Comparison of ENCODE assay signal across 9 mouse cellular contexts in the genomic region with DNA sequence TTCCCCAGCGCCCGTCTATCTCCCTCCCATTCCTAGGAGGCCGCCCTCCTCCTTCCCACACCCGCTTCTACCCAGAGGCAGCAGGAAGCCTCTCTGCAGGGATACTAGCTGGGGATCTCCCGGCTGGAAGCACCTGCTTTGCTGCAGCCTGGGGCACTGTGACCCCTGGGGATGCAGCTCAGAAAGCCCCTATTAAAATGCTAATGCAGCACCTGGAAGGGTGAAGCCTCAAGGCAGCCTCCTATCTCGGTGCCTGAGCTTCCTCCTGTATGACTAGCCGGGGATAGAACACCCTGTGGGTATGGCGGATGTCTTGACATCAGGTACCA.
DNase-seq lines count a peak whose midpoint lies in the region; ATAC-seq lines count a peak whose summit lies in the region.
"Had no signal": no experiment of that assay in that cellular context is flagged by ENCODE, and none has a peak within 500 bp of the region (broad histone marks: within the 10 kb centered on the region; RNA-seq: fewer than 3 reads in every experiment).

No protein-coding gene starts in this region.

- H3K27ac ChIP-seq in embryonic facial prominence, embryonic 10.5 days (replicated peaks), result peak overlapping the region; percentile 75
- peak overlapping the region; percentile 33; the same call in 1 of the 2 replicates for H3K27ac ChIP-seq in intestine, embryonic 14.5 days (ENCODE audit: low read depth)
- H3K27ac ChIP-seq in midbrain, embryonic 16.5 days (ENCODE audit: low read length), result no peak overlapping the region

- peaks cover 25% of the 10 kb centered on the region for H3K4me1 ChIP-seq in embryonic facial prominence, embryonic 10.5 days
- peaks cover 16% of the 10 kb centered on the region for H3K4me1 ChIP-seq in intestine, embryonic 14.5 days (replicated peaks; ENCODE audit: control insufficient read depth, insufficient read depth, low read length)
- H3K4me1 ChIP-seq in midbrain, embryonic 16.5 days (ENCODE audit: control insufficient read depth, insufficient read depth, low read length), result peaks cover 13% of the 10 kb centered on the region

- 24% methylated on average over 8 of the region's 8 CpGs for WGBS in embryonic facial prominence, embryonic 10.5 days
- WGBS in intestine, embryonic 14.5 days, result 39% methylated on average over 8 of the region's 8 CpGs
- WGBS in midbrain, embryonic 16.5 days, result 22% methylated on average over 8 of the region's 8 CpGs

- H3K4me2 ChIP-seq in intestine, embryonic 14.5 days (ENCODE audit: low read length), result peak overlapping the region; percentile 34
- 0 out of 2 replicates have a peak overlapping the region, but pooled peaks have one; percentile 31 for H3K4me2 ChIP-seq in midbrain, embryonic 16.5 days (ENCODE audit: low read length)

- H3K27me3 ChIP-seq in embryonic facial prominence, embryonic 10.5 days (replicated peaks; ENCODE audit: low read depth, poor library complexity, severe bottlenecking), result peaks cover 4% of the 10 kb centered on the region; the same call in 1 of the 2 replicates
- H3K27me3 ChIP-seq in intestine, embryonic 14.5 days (replicated peaks; ENCODE audit: control insufficient read depth, insufficient read depth, low read length), result no peaks in the 10 kb centered on the region
- no peaks in the 10 kb centered on the region for H3K27me3 ChIP-seq in midbrain, embryonic 16.5 days (ENCODE audit: control insufficient read depth, insufficient read depth, low read depth, low read length)

- DNase-seq in kidney, postnatal 14 days, result peak; percentile 12
- DNase-seq in kidney, postnatal 36 days, result no peak
- DNase-seq in embryonic facial prominence, embryonic 10.5 days (ENCODE audit: low spot score), result peak; percentile 27
- DNase-seq in intestine, embryonic 14.5 days (ENCODE audit: low spot score), result no peak
- no peak for DNase-seq in c-Kit-positive CD71-positive TER-119-positive erythroid progenitor cells, embryonic 14.5 days (ENCODE audit: low spot score)
- no peak for DNase-seq in gastrocnemius, adult 8-10 months (ENCODE audit: low spot score in 2 of 2)
- DNase-seq: cerebellum, adult 11 months; thymus, postnatal 36 days had no signal

- H3K9ac ChIP-seq in intestine, embryonic 14.5 days (ENCODE audit: low read length), result no peak overlapping the region
- no peak overlapping the region for H3K9ac ChIP-seq in midbrain, embryonic 16.5 days (ENCODE audit: low read depth, low read length)

- ATAC-seq in intestine, embryonic 14.5 days (replicated peaks; ENCODE audit: low FRiP score, low TSS enrichment, low read depth), result no peak
- peak; percentile 56 for ATAC-seq in midbrain, embryonic 16.5 days

- H3K9me3 ChIP-seq in embryonic facial prominence, embryonic 10.5 days, result no peaks in the 10 kb centered on the region
- H3K9me3 ChIP-seq in intestine, embryonic 14.5 days (ENCODE audit: control insufficient read depth, low read length), result no peaks in the 10 kb centered on the region
- H3K9me3 ChIP-seq in midbrain, embryonic 16.5 days (replicated peaks; ENCODE audit: control insufficient read depth, low read length, poor library complexity, severe bottlenecking), result no peaks in the 10 kb centered on the region

- peak overlapping the region; percentile 31; the same call in 1 of the 2 replicates for H3K4me3 ChIP-seq in embryonic facial prominence, embryonic 10.5 days
- H3K4me3 ChIP-seq in intestine, embryonic 14.5 days (ENCODE audit: low read depth, low read length), result no peak overlapping the region
- no peak overlapping the region for H3K4me3 ChIP-seq in midbrain, embryonic 16.5 days (ENCODE audit: low read depth, low read length)

- H3K36me3 ChIP-seq in embryonic facial prominence, embryonic 10.5 days (replicated peaks), result no peaks in the 10 kb centered on the region
- H3K36me3 ChIP-seq in intestine, embryonic 14.5 days (ENCODE audit: control insufficient read depth, insufficient read depth, low read length), result no peaks in the 10 kb centered on the region
- H3K36me3 ChIP-seq in midbrain, embryonic 16.5 days (ENCODE audit: control insufficient read depth, insufficient read depth, low read length), result no peaks in the 10 kb centered on the region

Comparison
In these comparisons a context has a peak if more than half of its experiments do, and no peak if none do; other contexts are left out.
1. DNase-seq: peak in kidney, postnatal 14 days (single experiment) and embryonic facial prominence, embryonic 10.5 days (single experiment); none in kidney, postnatal 36 days (0 of 2), intestine, embryonic 14.5 days (single experiment), c-Kit-positive CD71-positive TER-119-positive erythroid progenitor cells, embryonic 14.5 days (single experiment) and gastrocnemius, adult 8-10 months (0 of 2).